Mouse (Mus musculus) limb, embryonic 11.5 days (tissue): Measurements from ENCODE around the gene Zdhhc24. TPM values are rescaled to one million over a fixed set of nuclear protein-coding genes. Genes with fewer than 3 reads are reported as not detected.

Experiments used
- ATAC-seq: fragments of 200-750 bp; cut with Nextera tagmentation; 2 replicates; pipeline ENCODE4 v1.8.0; 2017; ENCODE audit warnings: low read depth; ENCODE audit not compliant: insufficient number of reproducible peaks, low FRiP score, low TSS enrichment
- DNase-seq: peaks from one replicate; pipeline ENCODE4 v3.0.0-alpha.2; 2015; ENCODE audit warnings: low spot score
- H3K27ac ChIP-seq: fragments of 300-500 bp; sonication (generic); replicated peaks from 2 replicates; pipeline ENCODE4 v1.5.1; 2014; ENCODE audit warnings: low read depth, mild to moderate bottlenecking, low read length
- H3K27me3 ChIP-seq: fragments of 300-500 bp; sonication (generic); 2 replicates; pipeline ENCODE4 v1.6.1; 2014; ENCODE audit warnings: mild to moderate bottlenecking, low read length, mixed read lengths; ENCODE audit not compliant: control insufficient read depth, insufficient read depth
- H3K36me3 ChIP-seq: fragments of 300-500 bp; sonication (generic); 2 replicates; pipeline ENCODE4 v1.6.1; 2014; ENCODE audit warnings: mild to moderate bottlenecking, low read length, moderate library complexity, mixed read lengths; ENCODE audit not compliant: control insufficient read depth, insufficient read depth
- H3K4me1 ChIP-seq: fragments of 300-500 bp; sonication (generic); 2 replicates; pipeline ENCODE4 v1.6.1; 2014; ENCODE audit warnings: low read length, mixed read lengths; ENCODE audit not compliant: control insufficient read depth, insufficient read depth
- H3K4me2 ChIP-seq: fragments of 300-500 bp; sonication (generic); 2 replicates; pipeline ENCODE4 v1.6.1; 2014; ENCODE audit warnings: low read depth, mild to moderate bottlenecking, moderate library complexity; ENCODE audit not compliant: severe bottlenecking
- H3K4me3 ChIP-seq: fragments of 300-500 bp; sonication (generic); 2 replicates; pipeline ENCODE4 v1.5.1; 2014; ENCODE audit warnings: low read depth, low read length
- H3K9ac ChIP-seq: fragments of 300-500 bp; sonication (generic); 2 replicates; pipeline ENCODE4 v1.6.1; 2014; ENCODE audit warnings: mild to moderate bottlenecking, low read length
- H3K9me3 ChIP-seq: fragments of 300-500 bp; sonication (generic); 2 replicates; pipeline ENCODE4 v1.6.1; 2016; ENCODE audit warnings: low read length; ENCODE audit not compliant: control insufficient read depth
- WGBS: fragments of 180-500 bp; shearing (Covaris S2); extraction: QIAGEN DNeasy Blood & Tissue Kit; methylation state at CpG from one replicate; pipeline ENCODE4 v1.1.7; 2014; 5-methylcytosine and 5-hydroxymethylcytosine counted together
- polyA plus RNA-seq: library from polyadenylated mRNA; unstranded; fragments of >200 nt; fragmentation: Nextera tagmentation; extraction: Ambion mirVana; gene quantifications from 2 replicates; pipeline ENCODE4 v1.2.1, GENCODE M21; 2014

The Zdhhc24 gene
- 6.4 and 6.5 TPM in 2 replicates for polyA plus RNA-seq

DNA sequence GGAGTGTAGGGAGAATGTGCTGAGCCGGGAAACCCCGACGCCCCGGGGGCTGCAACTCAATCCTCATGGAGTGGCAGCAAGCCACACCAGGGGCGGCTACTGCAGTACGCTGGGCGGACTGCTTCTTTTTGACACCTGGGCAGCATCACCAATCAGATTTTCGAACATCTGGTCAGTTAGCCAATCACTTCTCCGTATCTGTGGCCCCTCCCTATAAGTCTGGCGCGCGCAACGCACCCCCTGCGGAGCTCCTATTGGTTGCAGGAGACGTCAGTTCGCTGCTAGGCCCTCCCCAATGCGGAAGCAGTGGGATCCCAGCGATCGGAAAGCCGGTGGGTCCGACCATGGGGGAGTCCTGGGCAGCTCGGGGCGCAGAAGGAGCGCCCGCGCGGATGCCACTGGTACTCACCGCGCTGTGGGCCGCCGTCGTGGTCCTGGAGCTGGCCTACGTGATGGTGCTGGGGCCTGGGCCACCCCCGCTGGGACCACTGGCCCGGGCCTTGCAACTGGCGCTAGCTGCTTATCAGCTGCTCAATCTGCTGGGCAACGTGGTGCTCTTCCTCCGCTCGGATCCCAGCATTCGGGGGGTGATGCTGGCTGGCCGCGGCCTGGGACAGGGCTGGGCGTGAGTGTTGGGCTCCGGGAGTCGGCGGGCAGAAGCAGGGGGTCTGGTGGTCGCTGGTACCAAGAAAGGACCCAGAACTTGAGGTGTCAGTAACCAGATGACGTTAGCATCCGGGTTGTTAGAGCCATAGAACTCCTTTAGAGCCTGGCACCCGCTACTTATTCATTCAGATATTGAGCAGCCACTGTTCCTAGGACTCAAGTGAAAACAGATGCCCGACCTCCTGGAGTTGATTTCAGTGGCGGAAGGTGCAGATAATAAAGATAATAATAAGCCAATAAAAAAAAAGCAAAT lies at the start of gene Zdhhc24:
Gene Zdhhc24 (plus strand): TSS at position 264 of the 919 bp plus-strand sequence.
- Histone ChIP-seq H3K4me1 (no peaks in the 10 kb centered on the region), H3K36me3 (no peaks in the 10 kb centered on the region), H3K27ac (0 out of 2 replicates have a peak within 1 kb of the TSS, but pooled peaks have one; percentile 22), H3K4me3 (peak within 1 kb of the TSS; percentile 80), H3K4me2 (peak within 1 kb of the TSS; percentile 81), H3K27me3 (no peaks in the 10 kb centered on the region), H3K9ac (peak within 1 kb of the TSS; percentile 61), H3K9me3 (no peaks in the 10 kb centered on the region)
- WGBS: 1% methylated on average over 52 of the region's 52 CpGs
- ATAC-seq (peak; percentile 94), DNase-seq (peak; percentile 98)

DNA sequence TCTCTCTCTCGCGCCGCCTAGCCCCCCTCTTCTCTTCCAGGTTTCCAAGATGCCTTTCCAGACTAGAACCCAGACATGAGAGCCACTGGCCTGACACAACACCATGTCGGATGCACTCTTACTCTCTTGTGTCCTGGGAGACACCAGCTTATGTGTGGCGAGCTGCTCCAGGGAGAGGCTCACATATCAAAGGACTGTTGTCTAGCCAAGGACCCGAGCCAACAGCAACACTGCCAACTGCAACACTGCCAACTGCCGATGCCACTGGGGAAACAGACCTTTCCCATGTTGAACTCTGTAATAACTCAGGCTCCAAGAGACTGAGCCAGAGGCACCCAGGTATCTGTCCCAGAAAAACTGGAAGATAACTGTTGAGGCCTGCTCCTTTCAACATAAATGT lies 49.3 kb upstream of the Zdhhc24 start:
- Histone ChIP-seq H3K36me3 (peaks cover 2% of the 10 kb centered on the region; the same call in 1 of the 2 replicates), H3K27ac (no peak overlapping the region), H3K9ac (no peak overlapping the region), H3K27me3 (no peaks in the 10 kb centered on the region), H3K4me1 (no peaks in the 10 kb centered on the region), H3K9me3 (no peaks in the 10 kb centered on the region), H3K4me2 (no peak overlapping the region), H3K4me3 (no peak overlapping the region)
- 65% methylated on average over 7 of the region's 7 CpGs for WGBS
- DNase-seq (no peak), ATAC-seq (no peak)

DNA sequence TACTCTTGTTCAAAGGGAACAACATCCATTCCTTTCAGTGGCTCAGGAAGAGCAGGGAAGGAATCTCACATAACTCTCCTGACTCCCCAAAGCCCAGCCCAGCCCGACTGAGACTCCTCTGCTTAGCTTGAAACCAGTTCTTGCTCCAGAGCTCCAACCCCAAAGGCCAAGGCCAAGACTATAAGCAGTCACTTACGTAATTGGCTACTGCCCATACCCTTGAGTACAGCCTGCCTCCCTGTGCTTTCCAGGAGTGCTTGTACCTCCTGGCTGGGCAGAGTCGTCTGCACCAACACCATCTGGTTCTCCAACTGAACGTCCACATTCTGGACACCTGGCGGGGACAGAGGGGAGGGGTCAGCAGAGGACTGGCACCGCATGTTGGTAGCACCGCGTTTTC lies 44.5 kb upstream of the Zdhhc24 start:
- 84% methylated on average over 8 of the region's 8 CpGs for WGBS
- ATAC-seq: no peak

DNA sequence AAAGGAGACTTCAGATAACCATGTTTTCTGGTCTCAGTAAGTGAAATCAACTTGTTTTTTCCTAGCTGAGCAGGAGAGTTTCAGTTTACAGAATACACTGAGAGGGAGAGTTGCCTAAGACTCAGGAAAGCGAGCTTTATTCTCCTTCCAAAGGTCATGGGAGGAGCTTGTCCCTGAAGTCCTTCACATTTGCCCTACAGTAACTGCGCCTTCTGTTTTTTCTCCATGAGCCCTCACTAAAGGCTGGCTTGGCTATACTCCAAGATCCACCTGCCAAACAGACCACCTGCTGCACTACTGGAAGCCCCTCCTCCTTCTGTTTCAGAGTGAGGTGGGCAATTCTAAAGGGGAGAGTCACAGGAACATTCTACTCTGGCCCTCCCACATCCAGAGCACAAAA lies 42.4 kb upstream of the Zdhhc24 start:
- Histone ChIP-seq H3K4me2 (no peak overlapping the region), H3K27ac (no peak overlapping the region), H3K9ac (no peak overlapping the region), H3K4me3 (no peak overlapping the region), H3K36me3 (no peaks in the 10 kb centered on the region), H3K27me3 (peaks cover 15% of the 10 kb centered on the region; the same call in 1 of the 2 replicates), H3K4me1 (peaks cover 8% of the 10 kb centered on the region; the same call in 1 of the 2 replicates), H3K9me3 (no peaks in the 10 kb centered on the region)
- ATAC-seq: no peak
- 77% methylated on average over 2 of the region's 2 CpGs for WGBS
- no peak for DNase-seq

More for the DNA sequence above, 44.5 kb upstream of the Zdhhc24 start:
- Histone ChIP-seq H3K9me3 (no peaks in the 10 kb centered on the region), H3K27me3 (no peaks in the 10 kb centered on the region), H3K9ac (no peak overlapping the region), H3K4me2 (no peak overlapping the region), H3K4me3 (no peak overlapping the region), H3K36me3 (no peaks in the 10 kb centered on the region), H3K4me1 (peaks cover 3% of the 10 kb centered on the region; the same call in 1 of the 2 replicates), H3K27ac (no peak overlapping the region)
- DNase-seq: no peak

DNA sequence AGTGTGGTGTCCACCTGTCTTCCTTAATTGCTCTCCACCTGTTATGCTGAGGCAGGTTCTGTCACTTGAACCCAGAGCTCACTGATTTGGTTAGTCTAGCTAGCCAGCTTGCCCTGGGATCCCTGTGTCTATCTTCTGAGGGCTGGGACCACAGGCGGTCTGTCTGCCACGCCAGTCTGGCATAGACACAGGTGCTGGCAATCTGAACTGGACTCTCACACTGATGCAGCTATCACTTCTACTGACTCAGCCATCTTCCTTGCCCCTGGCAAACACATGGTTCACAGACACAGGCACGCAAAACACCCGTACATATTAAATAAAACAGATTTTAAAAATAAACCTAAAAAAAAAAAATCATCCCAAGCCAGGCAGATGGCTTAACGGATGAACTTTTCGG lies 41.4 kb upstream of the Zdhhc24 start:
- Histone ChIP-seq H3K27me3 (peaks cover 18% of the 10 kb centered on the region; the same call in 1 of the 2 replicates), H3K36me3 (no peaks in the 10 kb centered on the region), H3K27ac (no peak overlapping the region), H3K4me3 (no peak overlapping the region), H3K9me3 (no peaks in the 10 kb centered on the region), H3K9ac (no peak overlapping the region), H3K4me1 (peaks cover 8% of the 10 kb centered on the region; the same call in 1 of the 2 replicates), H3K4me2 (no peak overlapping the region)
- ATAC-seq (no peak), DNase-seq (no peak)
- WGBS: 95% methylated on average over 6 of the region's 6 CpGs

DNA sequence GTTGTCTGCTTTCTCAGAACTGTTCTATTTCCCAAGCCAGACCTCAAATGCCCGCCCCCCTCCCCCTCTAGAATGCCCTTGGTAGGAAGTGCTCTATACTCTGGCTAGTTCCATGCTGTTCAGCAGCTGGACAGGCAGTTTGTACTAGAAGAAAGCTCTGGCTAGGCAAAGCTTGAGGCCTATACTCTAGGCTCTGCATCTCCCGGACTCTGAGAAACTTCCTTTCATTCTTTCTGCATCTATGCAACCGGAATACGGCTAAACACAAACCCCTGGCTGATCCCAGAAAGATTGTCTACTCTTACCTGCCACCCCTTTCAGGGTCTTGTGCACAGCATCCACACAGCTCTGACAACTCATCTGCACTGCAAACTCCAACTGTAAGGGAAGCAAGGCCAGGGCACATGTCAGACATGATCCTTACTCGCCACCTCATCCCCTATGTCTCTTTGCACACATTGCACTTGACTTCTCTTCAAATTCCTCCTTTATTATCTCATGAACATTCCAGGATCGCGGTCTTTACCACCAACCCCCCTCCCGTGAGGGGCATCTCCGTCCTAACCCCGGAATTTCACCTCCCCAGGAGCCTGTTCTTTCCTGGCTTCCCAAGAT lies 39.8 kb upstream of the Zdhhc24 start:
- DNase-seq: no peak
- H3K4me2 ChIP-seq: peak overlapping the region; percentile 79
- no peaks in the 10 kb centered on the region for H3K36me3 ChIP-seq
- H3K27ac ChIP-seq: no peak overlapping the region
- H3K9ac ChIP-seq: peak overlapping the region; percentile 47
- H3K4me3 ChIP-seq: peak overlapping the region; percentile 53
- 41% methylated on average over 10 of the region's 10 CpGs for WGBS
- H3K4me1 ChIP-seq: peaks cover 8% of the 10 kb centered on the region; the same call in 1 of the 2 replicates
- H3K9me3 ChIP-seq: no peaks in the 10 kb centered on the region
- no peak for ATAC-seq
- H3K27me3 ChIP-seq: peaks cover 18% of the 10 kb centered on the region; the same call in 1 of the 2 replicates

DNA sequence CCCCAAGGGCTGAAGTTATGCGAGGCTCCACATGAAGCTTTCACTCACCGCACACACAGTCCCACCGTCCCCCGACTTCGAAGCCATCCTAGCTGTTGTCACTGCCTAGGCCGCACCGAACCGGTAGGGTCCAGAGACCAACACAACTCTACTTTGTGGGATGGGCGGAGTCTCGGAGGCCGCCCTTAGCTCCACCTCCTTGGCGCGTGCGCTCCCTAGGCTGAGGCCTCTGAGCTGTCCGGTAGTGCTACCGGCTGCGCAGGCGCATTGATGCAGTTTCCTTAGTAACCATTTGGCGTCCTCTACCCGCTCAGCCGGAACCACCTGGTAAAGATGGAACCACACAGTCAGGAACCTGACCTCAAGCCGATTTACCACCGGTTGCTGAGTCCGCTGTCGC lies 39.3 kb upstream of the Zdhhc24 start, which contains the start of the genes Ccs and Ccdc87:
Gene Ccs (minus strand): TSS at position 184 of the 400 bp plus-strand sequence.
Gene Ccdc87 (plus strand): TSS at position 218 of the 400 bp plus-strand sequence.
- 0% methylated on average over 25 of the region's 25 CpGs for WGBS

DNA sequence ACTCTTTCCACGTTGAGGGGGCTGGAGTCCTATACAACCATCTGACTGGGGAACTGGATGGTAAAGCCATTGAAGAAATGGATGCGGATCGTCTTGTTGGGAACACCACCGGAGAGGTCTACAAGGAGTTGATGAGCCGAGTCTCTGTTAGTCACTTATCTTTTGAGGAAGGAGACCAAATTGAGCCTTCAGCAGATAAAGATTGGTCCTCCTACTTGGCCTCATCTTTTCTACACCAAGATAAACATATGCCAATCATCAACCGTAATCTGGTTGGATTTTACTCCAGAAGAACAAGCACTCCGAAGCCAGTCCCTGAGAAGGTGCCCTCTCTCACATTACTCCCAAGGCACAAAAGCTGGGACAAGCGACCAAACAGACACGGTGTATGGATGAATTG lies 37.6 kb upstream of the Zdhhc24 start:
- H3K9ac ChIP-seq: no peak overlapping the region
- peaks cover 8% of the 10 kb centered on the region; the same call in 1 of the 2 replicates for H3K4me1 ChIP-seq
- H3K36me3 ChIP-seq: no peaks in the 10 kb centered on the region
- no peaks in the 10 kb centered on the region for H3K9me3 ChIP-seq
- 87% methylated on average over 9 of the region's 9 CpGs for WGBS
- H3K4me3 ChIP-seq: no peak overlapping the region
- H3K4me2 ChIP-seq: no peak overlapping the region
- no peak overlapping the region for H3K27ac ChIP-seq
- peaks cover 18% of the 10 kb centered on the region; the same call in 1 of the 2 replicates for H3K27me3 ChIP-seq
- ATAC-seq: no peak
- DNase-seq: no peak

More for the DNA sequence above, 39.3 kb upstream of the Zdhhc24 start, which contains the start of the genes Ccs and Ccdc87:
- ATAC-seq: peak; percentile 98
- H3K36me3 ChIP-seq: no peaks in the 10 kb centered on the region
- H3K4me3 ChIP-seq: peak within 1 kb of the TSS; percentile 53
- DNase-seq: peak; percentile 94
- peak within 1 kb of the TSS; percentile 79 for H3K4me2 ChIP-seq
- peaks cover 18% of the 10 kb centered on the region; the same call in 1 of the 2 replicates for H3K27me3 ChIP-seq
- peaks cover 8% of the 10 kb centered on the region; the same call in 1 of the 2 replicates for H3K4me1 ChIP-seq
- H3K9me3 ChIP-seq: no peaks in the 10 kb centered on the region
- peak within 1 kb of the TSS; percentile 47 for H3K9ac ChIP-seq
- H3K27ac ChIP-seq: no peak within 1 kb of the TSS
